Mouse (Mus musculus): ENCODE measurements around the gene Abca9. TPM values are rescaled to one million over a fixed set of nuclear protein-coding genes. Genes with fewer than 3 reads are reported as not detected.

Gene Abca9
- not detected for polyA plus RNA-seq (2012; fragmentation: generic; extraction: Trizol)
- long read RNA-seq, experiment 1, partial matches to known transcripts = 1 of 1 reads
- long read RNA-seq, experiment 1, other reads (novel, unspliced or antisense) = 0 of 1 reads
- long read RNA-seq, experiment 2 = 0 reads

GRCm38 (mm10) chr11:110167459-110168251, at the start of gene Abca9:
TSS of gene Abca9 (minus strand) at chr11:110168196.
- Histone ChIP-seq H3K36me3 (ENCODE audit: control insufficient read depth, insufficient read depth) (no peaks in the 10 kb centered on the region), H3K79me2 (ENCODE audit: control insufficient read depth, insufficient read depth) (no peaks in the 10 kb centered on the region), H3K27me3 (ENCODE audit: control insufficient read depth, insufficient read depth, insufficient read length) (no peaks in the 10 kb centered on the region), H3ac (ENCODE audit: control insufficient read depth, insufficient read length, low read depth) (no peak within 1 kb of the TSS), H3K4me3 (ENCODE audit: insufficient read depth, poor library complexity, severe bottlenecking) (no peak within 1 kb of the TSS), H3K79me3 (ENCODE audit: low read depth) (no peaks in the 10 kb centered on the region)
- TF ChIP-seq CEBPB (IDR thresholded peaks at IDR 0.05; ENCODE audit: low read depth) (no peak), MYOD1 (IDR thresholded peaks at IDR 0.05; ENCODE audit: control insufficient read depth, insufficient read length, low read depth) (no peak), FOSL1 (IDR thresholded peaks at IDR 0.05; ENCODE audit: insufficient read depth, low read length, poor library complexity, severe bottlenecking) (no peak)

- Histone ChIP-seq H3K4me3 (ENCODE audit: insufficient read depth, poor library complexity, severe bottlenecking) (no peak overlapping the region), H3ac (ENCODE audit: control insufficient read depth, insufficient read length, low read depth) (no peak overlapping the region), H3K36me3 (ENCODE audit: control insufficient read depth, insufficient read depth) (no peaks in the 10 kb centered on the region), H3K79me3 (ENCODE audit: low read depth) (no peaks in the 10 kb centered on the region), H3K79me2 (ENCODE audit: control insufficient read depth, insufficient read depth) (no peaks in the 10 kb centered on the region), H3K27me3 (ENCODE audit: control insufficient read depth, insufficient read depth, insufficient read length) (no peaks in the 10 kb centered on the region)
- TF ChIP-seq FOSL1 (IDR thresholded peaks at IDR 0.05; ENCODE audit: insufficient read depth, low read length, poor library complexity, severe bottlenecking) (no peak), MYOD1 (IDR thresholded peaks at IDR 0.05; ENCODE audit: control insufficient read depth, insufficient read length, low read depth) (no peak), CTCF (IDR thresholded peaks at IDR 0.05; ENCODE audit: control insufficient read depth, insufficient read depth, insufficient read length) (no peak), CEBPB (IDR thresholded peaks at IDR 0.05; ENCODE audit: low read depth) (no peak), MAX (IDR thresholded peaks at IDR 0.05) (no peak), MYOG (IDR thresholded peaks at IDR 0.05; ENCODE audit: control insufficient read depth, extremely low read depth, insufficient read length) (no peak), USF1 (IDR thresholded peaks at IDR 0.05; ENCODE audit: low read depth) (no peak)
Measured at GRCm38 (mm10) chr11:110217118-110217517, 49.1 kb upstream of the Abca9 start.

- Histone ChIP-seq H3ac (ENCODE audit: control insufficient read depth, insufficient read length, low read depth) (no peak overlapping the region), H3K79me3 (ENCODE audit: low read depth) (no peaks in the 10 kb centered on the region), H3K36me3 (ENCODE audit: control insufficient read depth, insufficient read depth) (no peaks in the 10 kb centered on the region)
Measured at GRCm38 (mm10) chr11:110203930-110204329, 35.9 kb upstream of the Abca9 start.

GRCm38 (mm10) chr11:110198882-110199281, 30.9 kb upstream of the Abca9 start:
- no peaks in the 10 kb centered on the region for H3K79me3 ChIP-seq (ENCODE audit: low read depth)
- H3K27me3 ChIP-seq (ENCODE audit: control insufficient read depth, insufficient read depth, insufficient read length) = no peaks in the 10 kb centered on the region
- no peak overlapping the region for H3K4me3 ChIP-seq (ENCODE audit: insufficient read depth, poor library complexity, severe bottlenecking)
- TF ChIP-seq CEBPB (IDR thresholded peaks at IDR 0.05; ENCODE audit: low read depth) (no peak), MYOG (IDR thresholded peaks at IDR 0.05; ENCODE audit: control insufficient read depth, extremely low read depth, insufficient read length) (no peak), MAX (IDR thresholded peaks at IDR 0.05) (no peak), FOSL1 (IDR thresholded peaks at IDR 0.05; ENCODE audit: insufficient read depth, low read length, poor library complexity, severe bottlenecking) (no peak), USF1 (IDR thresholded peaks at IDR 0.05; ENCODE audit: low read depth) (no peak), CTCF (IDR thresholded peaks at IDR 0.05; ENCODE audit: control insufficient read depth, insufficient read depth, insufficient read length) (no peak), MYOD1 (IDR thresholded peaks at IDR 0.05; ENCODE audit: control insufficient read depth, insufficient read length, low read depth) (no peak)
- no peak overlapping the region for H3ac ChIP-seq (ENCODE audit: control insufficient read depth, insufficient read length, low read depth)
- no peaks in the 10 kb centered on the region for H3K36me3 ChIP-seq (ENCODE audit: control insufficient read depth, insufficient read depth)
- no peaks in the 10 kb centered on the region for H3K79me2 ChIP-seq (ENCODE audit: control insufficient read depth, insufficient read depth)

More at GRCm38 (mm10) chr11:110203930-110204329, 35.9 kb upstream of the Abca9 start:
- TF ChIP-seq MYOD1 (IDR thresholded peaks at IDR 0.05; ENCODE audit: control insufficient read depth, insufficient read length, low read depth) (no peak), MYOG (IDR thresholded peaks at IDR 0.05; ENCODE audit: control insufficient read depth, extremely low read depth, insufficient read length) (no peak), CEBPB (IDR thresholded peaks at IDR 0.05; ENCODE audit: low read depth) (no peak), CTCF (IDR thresholded peaks at IDR 0.05; ENCODE audit: control insufficient read depth, insufficient read depth, insufficient read length) (no peak)
- Histone ChIP-seq H3K4me3 (ENCODE audit: insufficient read depth, poor library complexity, severe bottlenecking) (no peak overlapping the region), H3K79me2 (ENCODE audit: control insufficient read depth, insufficient read depth) (no peaks in the 10 kb centered on the region), H3K27me3 (ENCODE audit: control insufficient read depth, insufficient read depth, insufficient read length) (no peaks in the 10 kb centered on the region)

- Histone ChIP-seq H3ac (ENCODE audit: control insufficient read depth, insufficient read length, low read depth) (no peak overlapping the region), H3K36me3 (ENCODE audit: control insufficient read depth, insufficient read depth) (no peaks in the 10 kb centered on the region), H3K27me3 (ENCODE audit: control insufficient read depth, insufficient read depth, insufficient read length) (no peaks in the 10 kb centered on the region), H3K79me3 (ENCODE audit: low read depth) (no peaks in the 10 kb centered on the region), H3K4me3 (ENCODE audit: insufficient read depth, poor library complexity, severe bottlenecking) (no peak overlapping the region), H3K79me2 (ENCODE audit: control insufficient read depth, insufficient read depth) (no peaks in the 10 kb centered on the region)
- TF ChIP-seq FOSL1 (IDR thresholded peaks at IDR 0.05; ENCODE audit: insufficient read depth, low read length, poor library complexity, severe bottlenecking) (no peak), MAX (IDR thresholded peaks at IDR 0.05) (no peak), MYOG (IDR thresholded peaks at IDR 0.05; ENCODE audit: control insufficient read depth, extremely low read depth, insufficient read length) (no peak), CEBPB (IDR thresholded peaks at IDR 0.05; ENCODE audit: low read depth) (no peak), USF1 (IDR thresholded peaks at IDR 0.05; ENCODE audit: low read depth) (no peak), CTCF (IDR thresholded peaks at IDR 0.05; ENCODE audit: control insufficient read depth, insufficient read depth, insufficient read length) (no peak), MYOD1 (IDR thresholded peaks at IDR 0.05; ENCODE audit: control insufficient read depth, insufficient read length, low read depth) (no peak)
Measured at GRCm38 (mm10) chr11:110196561-110197306, 28.7 kb upstream of the Abca9 start.

All from C2C12 (cell line).